Mouse (Mus musculus) embryonic facial prominence, embryonic 14.5 days (tissue): ENCODE data around the gene Rgcc. TPM values are rescaled to one million over a fixed set of nuclear protein-coding genes. Genes with fewer than 3 reads are reported as not detected.
A peak's percentile ranks its signal among the peaks of the same experiment; 100 is the strongest.

Experiments
- ATAC-seq: fragments of 200-750 bp; cut with Nextera tagmentation; 2 replicates; pipeline ENCODE4 v1.8.0; 2017; ENCODE audit warnings: low read depth, moderate number of reproducible peaks, moderate TSS enrichment
- DNase-seq: peaks from one replicate; pipeline ENCODE4 v3.0.0-alpha.2; 2015; ENCODE audit warnings: low spot score
- H3K27ac ChIP-seq: fragments of 300-500 bp; sonication (generic); replicated peaks from 2 replicates; pipeline ENCODE4 v1.5.1; 2014; ENCODE audit warnings: low read depth, mild to moderate bottlenecking, low read length, moderate library complexity
- H3K27me3 ChIP-seq: fragments of 300-500 bp; sonication (generic); replicated peaks from 2 replicates; pipeline ENCODE4 v1.6.1; 2014; ENCODE audit warnings: low read length; ENCODE audit not compliant: control insufficient read depth, insufficient read depth
- H3K36me3 ChIP-seq: fragments of 300-500 bp; sonication (generic); 2 replicates; pipeline ENCODE4 v1.6.1; 2014; ENCODE audit warnings: low read length, mixed read lengths; ENCODE audit not compliant: control insufficient read depth, insufficient read depth
- H3K4me1 ChIP-seq: fragments of 300-500 bp; sonication (generic); 2 replicates; pipeline ENCODE4 v1.6.1; 2014; ENCODE audit warnings: antibody characterized with exemption, low read length; ENCODE audit not compliant: control insufficient read depth, insufficient read depth
- H3K4me2 ChIP-seq: fragments of 300-500 bp; sonication (generic); 2 replicates; pipeline ENCODE4 v1.6.1; 2014; ENCODE audit warnings: low read depth, mild to moderate bottlenecking, low read length, moderate library complexity, mixed read lengths
- H3K4me3 ChIP-seq: fragments of 300-500 bp; sonication (generic); 2 replicates; pipeline ENCODE4 v1.5.1; 2014; ENCODE audit warnings: low read depth, mild to moderate bottlenecking, low read length
- H3K9ac ChIP-seq: fragments of 300-500 bp; sonication (generic); 2 replicates; pipeline ENCODE4 v1.6.1; 2014; ENCODE audit warnings: low read depth, mild to moderate bottlenecking, low read length, moderate library complexity, mixed read lengths
- H3K9me3 ChIP-seq: fragments of 300-500 bp; sonication (generic); 2 replicates; pipeline ENCODE4 v1.6.1; 2016; ENCODE audit warnings: low read length; ENCODE audit not compliant: control insufficient read depth
- WGBS: fragments of 180-500 bp; shearing (Covaris S2); extraction: QIAGEN DNeasy Blood & Tissue Kit; methylation state at CpG from one replicate; pipeline ENCODE4 v1.1.7; 2014; 5-methylcytosine and 5-hydroxymethylcytosine counted together
- polyA plus RNA-seq: library from polyadenylated mRNA; unstranded; fragments of >200 nt; fragmentation: Nextera tagmentation; extraction: Ambion mirVana; gene quantifications from 2 replicates; pipeline ENCODE4 v1.2.1, GENCODE M21; 2014

Gene Rgcc
- polyA plus RNA-seq, 1 experiment from 2014 or later, result 89.5 TPM

- H3K4me3 ChIP-seq, result no peak overlapping the region
- peaks cover 7% of the 10 kb centered on the region for H3K4me1 ChIP-seq
- no peaks in the 10 kb centered on the region for H3K9me3 ChIP-seq
- no peak overlapping the region for H3K9ac ChIP-seq
- ATAC-seq, result no peak
- no peak for DNase-seq
- WGBS, result 33% methylated on average over 4 of the region's 4 CpGs
- H3K27me3 ChIP-seq, result no peaks in the 10 kb centered on the region
- no peaks in the 10 kb centered on the region for H3K36me3 ChIP-seq
- H3K27ac ChIP-seq, result no peak overlapping the region
- H3K4me2 ChIP-seq, result no peak overlapping the region
Observed at GRCm38 (mm10) chr14:79308364-79308763, 6.9 kb upstream of the Rgcc start.

DNA sequence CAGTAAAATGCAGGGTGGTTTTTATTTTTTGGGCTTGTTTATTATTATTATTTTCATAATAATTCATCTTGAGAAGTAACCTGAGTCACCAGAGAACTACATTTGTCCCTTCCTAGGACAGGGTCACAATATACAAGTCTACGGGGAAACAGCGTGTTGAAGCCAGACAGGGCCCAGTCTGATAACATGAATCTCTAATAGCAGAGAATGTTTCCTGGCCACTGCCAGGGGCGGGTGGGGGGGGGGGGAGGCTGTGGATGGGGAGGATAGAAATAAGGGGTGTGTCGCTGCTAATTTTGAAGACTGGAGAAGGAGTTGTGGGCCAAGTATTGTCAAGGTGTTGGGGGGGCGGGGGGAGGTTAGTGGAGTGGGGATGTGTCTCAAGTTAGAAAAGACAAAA is 6.5 kb upstream of the Rgcc start:
- Histone ChIP-seq H3K27me3 (no peaks in the 10 kb centered on the region), H3K27ac (no peak overlapping the region), H3K9me3 (no peaks in the 10 kb centered on the region), H3K4me2 (no peak overlapping the region), H3K36me3 (no peaks in the 10 kb centered on the region), H3K4me1 (peaks cover 5% of the 10 kb centered on the region; the same call in 1 of the 2 replicates), H3K4me3 (no peak overlapping the region), H3K9ac (no peak overlapping the region)
- DNase-seq, result no peak
- ATAC-seq, result no peak
- 58% methylated on average over 5 of the region's 5 CpGs for WGBS

DNA sequence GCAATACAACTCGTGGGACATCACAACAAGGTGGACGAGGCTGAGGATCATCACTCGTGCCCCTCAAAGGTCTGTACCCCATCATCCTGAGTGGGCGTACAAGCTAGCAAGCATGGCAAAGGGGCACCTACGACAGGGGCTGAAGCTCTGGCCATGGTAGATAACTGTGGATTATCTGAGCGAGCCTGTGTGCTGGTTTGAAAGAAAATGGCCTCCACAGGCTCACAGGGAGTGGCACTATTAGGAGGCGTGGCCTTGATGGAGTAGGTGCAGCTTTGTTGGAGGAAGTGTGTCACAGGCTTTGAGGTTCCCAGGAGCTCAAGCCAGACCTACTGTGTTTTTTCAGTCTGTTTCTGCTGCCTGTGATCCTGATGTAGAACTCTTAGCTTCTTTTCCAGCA is 5.7 kb upstream of the Rgcc start:
- ATAC-seq, result no peak
- Histone ChIP-seq H3K27me3 (peaks cover 3% of the 10 kb centered on the region; the same call in 1 of the 2 replicates), H3K27ac (no peak overlapping the region), H3K9ac (no peak overlapping the region), H3K4me2 (no peak overlapping the region), H3K4me1 (peaks cover 5% of the 10 kb centered on the region; the same call in 1 of the 2 replicates), H3K36me3 (no peaks in the 10 kb centered on the region), H3K4me3 (no peak overlapping the region), H3K9me3 (no peaks in the 10 kb centered on the region)
- DNase-seq, result no peak
- WGBS, result 91% methylated on average over 7 of the region's 7 CpGs

DNA sequence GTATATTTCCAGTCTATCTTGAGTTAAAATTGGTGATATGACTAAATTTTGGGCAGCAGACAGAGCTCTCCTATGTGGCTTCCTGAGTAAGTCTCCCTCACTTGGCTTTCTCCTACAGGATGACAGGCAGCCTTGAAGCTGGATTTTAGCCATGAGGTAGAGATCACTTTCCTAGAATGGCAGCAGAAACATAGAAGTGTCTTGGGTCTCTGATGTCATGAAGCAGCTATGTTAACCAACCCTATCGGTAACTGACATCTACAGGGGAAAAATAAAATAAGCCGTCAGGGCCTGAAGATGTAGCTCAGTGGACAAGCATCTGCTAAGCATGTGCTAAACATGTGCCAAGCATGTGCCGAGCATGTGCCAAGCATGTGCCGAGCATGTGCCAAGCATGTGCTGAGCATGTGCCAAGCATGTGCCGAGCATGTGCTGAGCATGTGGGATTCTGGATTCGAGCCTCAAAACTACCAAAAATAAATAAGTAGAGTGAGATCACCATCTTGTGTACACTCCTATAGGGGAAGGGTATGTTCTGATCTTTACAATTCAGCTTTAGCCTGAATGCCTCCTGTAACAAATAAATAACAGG is 3.5 kb upstream of the Rgcc start:
- no peak overlapping the region for H3K4me3 ChIP-seq
- H3K9ac ChIP-seq, result no peak overlapping the region
- no peaks in the 10 kb centered on the region for H3K9me3 ChIP-seq
- 0 out of 2 replicates have a peak, but pooled peaks cover 6% of the 10 kb centered on the region for H3K4me1 ChIP-seq
- H3K4me2 ChIP-seq, result no peak overlapping the region
- H3K36me3 ChIP-seq, result no peaks in the 10 kb centered on the region
- no peak overlapping the region for H3K27ac ChIP-seq
- DNase-seq (no peak), ATAC-seq (no peak)
- WGBS, result 80% methylated on average over 6 of the region's 6 CpGs
- peaks cover 5% of the 10 kb centered on the region; the same call in 1 of the 2 replicates for H3K27me3 ChIP-seq

- Histone ChIP-seq H3K9me3 (no peaks in the 10 kb centered on the region), H3K4me2 (no peak overlapping the region), H3K9ac (no peak overlapping the region), H3K36me3 (no peaks in the 10 kb centered on the region), H3K27me3 (peaks cover 5% of the 10 kb centered on the region; the same call in 1 of the 2 replicates), H3K27ac (no peak overlapping the region), H3K4me3 (no peak overlapping the region), H3K4me1 (peaks cover 20% of the 10 kb centered on the region)
- DNase-seq (no peak), ATAC-seq (no peak)
- 78% methylated on average over 2 of the region's 2 CpGs for WGBS
Observed at GRCm38 (mm10) chr14:79303150-79303549, 1.7 kb upstream of the Rgcc start.

GRCm38 (mm10) chr14:79300641-79301350 is 649 bp downstream of the Rgcc start:
- peak overlapping the region; percentile 97 for H3K4me2 ChIP-seq
- H3K4me1 ChIP-seq, result peaks cover 33% of the 10 kb centered on the region
- H3K36me3 ChIP-seq, result no peaks in the 10 kb centered on the region
- H3K4me3 ChIP-seq, result peak overlapping the region; percentile 61
- peaks cover 5% of the 10 kb centered on the region; the same call in 1 of the 2 replicates for H3K27me3 ChIP-seq
- ATAC-seq, result 0 out of 2 replicates have a peak, but pooled peaks have one; percentile 3
- no peak for DNase-seq
- peak overlapping the region; percentile 2; the same call in 1 of the 2 replicates for H3K27ac ChIP-seq
- 2% methylated on average over 51 of the region's 52 CpGs for WGBS
- H3K9me3 ChIP-seq, result no peaks in the 10 kb centered on the region
- peak overlapping the region; percentile 72 for H3K9ac ChIP-seq

DNA sequence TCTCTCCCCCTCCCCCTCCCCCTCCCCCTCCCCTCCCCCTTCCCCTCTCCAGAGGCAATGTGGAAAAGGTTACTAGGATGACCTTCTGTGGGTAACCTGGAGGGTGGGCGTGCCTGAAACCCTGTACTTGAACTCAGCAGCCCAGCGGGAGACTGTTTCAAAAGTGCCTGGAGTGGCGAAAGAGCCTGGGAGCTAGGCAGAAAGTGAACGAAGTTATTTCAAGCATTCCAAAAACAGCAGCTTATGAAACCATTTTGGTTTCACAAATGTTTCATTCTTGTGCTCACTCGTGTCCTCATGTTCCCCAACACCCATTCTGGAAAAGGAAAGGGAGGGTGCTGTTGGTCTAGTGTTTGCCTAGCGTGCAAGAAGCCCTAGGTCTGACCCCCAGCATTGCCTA is 1.6 kb downstream of the Rgcc start:
- Histone ChIP-seq H3K4me2 (peak overlapping the region; percentile 97), H3K27me3 (peaks cover 5% of the 10 kb centered on the region; the same call in 1 of the 2 replicates), H3K27ac (0 out of 2 replicates have a peak overlapping the region, but pooled peaks have one; percentile 10), H3K9me3 (no peaks in the 10 kb centered on the region), H3K36me3 (no peaks in the 10 kb centered on the region), H3K9ac (peak overlapping the region; percentile 72), H3K4me1 (peaks cover 33% of the 10 kb centered on the region), H3K4me3 (peak overlapping the region; percentile 61)
- no peak for DNase-seq
- WGBS, result 13% methylated on average over 6 of the region's 6 CpGs
- ATAC-seq, result no peak

DNA sequence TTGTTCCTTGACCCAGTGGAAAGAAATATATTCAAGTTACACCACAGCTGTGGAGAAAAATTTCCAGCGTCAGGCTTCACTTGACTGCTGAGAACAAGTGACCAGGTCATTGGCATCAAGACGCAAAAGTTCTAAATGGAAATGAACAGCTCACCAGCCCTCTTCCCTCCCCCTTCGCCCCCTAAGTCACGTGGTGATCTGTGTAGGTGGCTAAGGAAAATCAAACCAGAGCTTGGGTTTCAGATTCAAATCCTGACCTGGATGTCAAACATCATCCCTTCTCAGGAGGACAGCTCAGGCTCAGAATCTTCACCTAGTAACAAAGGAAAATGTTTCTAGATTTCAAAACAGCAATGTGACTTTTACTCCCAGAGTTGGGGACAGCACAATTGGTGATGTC is 2.2 kb downstream of the Rgcc start:
- ATAC-seq (no peak), DNase-seq (no peak)
- H3K27me3 ChIP-seq, result peaks cover 5% of the 10 kb centered on the region; the same call in 1 of the 2 replicates
- H3K4me3 ChIP-seq, result peak overlapping the region; percentile 18
- peak overlapping the region; percentile 37; the same call in 1 of the 2 replicates for H3K9ac ChIP-seq
- H3K4me1 ChIP-seq, result peaks cover 33% of the 10 kb centered on the region
- H3K4me2 ChIP-seq, result peak overlapping the region; percentile 45
- H3K27ac ChIP-seq, result no peak overlapping the region
- no peaks in the 10 kb centered on the region for H3K9me3 ChIP-seq
- no peaks in the 10 kb centered on the region for H3K36me3 ChIP-seq
- 25% methylated on average over 4 of the region's 4 CpGs for WGBS
